Mouse (Mus musculus) C2C12 (cell line): ENCODE results near the gene Wasf2. TPM values are rescaled to one million over a fixed set of nuclear protein-coding genes. Genes with fewer than 3 reads are reported as not detected.
"Not testable (repeated sequence)": the region's sequence is repeated elsewhere in the genome, so short reads cannot be mapped to it uniquely, and the experiment has no call there.

Experiments
- H3K27me3 ChIP-seq: one replicate; pipeline ENCODE4 v1.6.1; 2011; ENCODE audit not compliant: control insufficient read depth, insufficient read depth, insufficient read length
- H3K36me3 ChIP-seq: one replicate; pipeline ENCODE4 v1.6.1; 2011; ENCODE audit not compliant: control insufficient read depth, insufficient read depth
- H3K4me3 ChIP-seq: one replicate; pipeline ENCODE4 v1.5.1; 2011; ENCODE audit warnings: mild to moderate bottlenecking, control low read depth; ENCODE audit not compliant: poor library complexity, insufficient read depth, severe bottlenecking
- H3K79me2 ChIP-seq: one replicate; pipeline ENCODE4 v1.6.1; 2011; ENCODE audit not compliant: control insufficient read depth, insufficient read depth
- H3K79me3 ChIP-seq: one replicate; pipeline ENCODE4 v1.6.1; 2011; ENCODE audit warnings: low read depth, control low read depth
- H3ac ChIP-seq: one replicate; pipeline ENCODE3; 2011; ENCODE audit warnings: low read depth; ENCODE audit not compliant: control insufficient read depth, insufficient read length
- CEBPB ChIP-seq: IDR thresholded peaks from one replicate; pipeline ENCODE4 v1.6.1; 2011; ENCODE audit warnings: low read depth, mild to moderate bottlenecking, control low read depth, moderate library complexity
- CTCF ChIP-seq: IDR thresholded peaks from one replicate; pipeline ENCODE4 v1.5.1; 2011; ENCODE audit not compliant: control insufficient read depth, insufficient read depth, insufficient read length
- FOSL1 ChIP-seq: IDR thresholded peaks from one replicate; pipeline ENCODE4 v1.8.0; 2011; ENCODE audit warnings: mild to moderate bottlenecking, low read length; ENCODE audit not compliant: poor library complexity, insufficient read depth, severe bottlenecking
- MAX ChIP-seq: IDR thresholded peaks from one replicate; pipeline ENCODE4 v1.6.1; 2011; ENCODE audit warnings: mild to moderate bottlenecking, control low read depth
- MYOD1 ChIP-seq: IDR thresholded peaks from one replicate; pipeline ENCODE4 v1.6.1; 2011; ENCODE audit warnings: low read depth; ENCODE audit not compliant: control insufficient read depth, insufficient read length
- MYOG ChIP-seq: IDR thresholded peaks from one replicate; pipeline ENCODE4 v1.6.1; 2011; ENCODE audit not compliant: control insufficient read depth, insufficient read length; ENCODE audit errors: extremely low read depth
- USF1 ChIP-seq: IDR thresholded peaks from one replicate; pipeline ENCODE4 v1.6.1; 2011; ENCODE audit warnings: low read depth, mild to moderate bottlenecking, control low read depth, moderate library complexity
- polyA plus RNA-seq: library from polyadenylated mRNA; unstranded; fragments of >200 nt; fragmentation: generic; extraction: Trizol; gene quantifications from one replicate; pipeline ENCODE4 v1.2.1, GENCODE M21; 2012; ENCODE audit warnings: missing spikeins

The Wasf2 gene
- polyA plus RNA-seq, 1 experiment = 52.1 TPM

GRCm38 (mm10) chr4:133094936-133095733 lies 35.2 kb upstream of the Wasf2 start:
- H3K79me3 ChIP-seq = no peaks in the 10 kb centered on the region
- no peak for TF ChIP-seq MYOG
- no peak for TF ChIP-seq MYOD1
- no peak for TF ChIP-seq CTCF
- no peak for TF ChIP-seq USF1
- no peak for TF ChIP-seq CEBPB
- H3K4me3 ChIP-seq = no peak overlapping the region
- H3K27me3 ChIP-seq = no peaks in the 10 kb centered on the region
- no peaks in the 10 kb centered on the region for H3K36me3 ChIP-seq
- H3ac ChIP-seq = no peak overlapping the region
- no peaks in the 10 kb centered on the region for H3K79me2 ChIP-seq

GRCm38 (mm10) chr4:133095734-133096065 lies 34.6 kb upstream of the Wasf2 start:
- not testable (repeated sequence) for H3ac ChIP-seq, H3K79me3 ChIP-seq, H3K4me3 ChIP-seq, H3K27me3 ChIP-seq, H3K79me2 ChIP-seq, H3K36me3 ChIP-seq

- not testable (repeated sequence) for H3K4me3 ChIP-seq
These were observed 33.6 kb upstream of the Wasf2 start for GRCm38 (mm10) chr4:133096671-133097070.

GRCm38 (mm10) chr4:133101751-133102150 lies 28.6 kb upstream of the Wasf2 start:
- Histone ChIP-seq H3K36me3 (no peaks in the 10 kb centered on the region), H3K27me3 (no peaks in the 10 kb centered on the region), H3K79me2 (no peaks in the 10 kb centered on the region), H3K4me3 (no peak overlapping the region), H3K79me3 (no peaks in the 10 kb centered on the region), H3ac (no peak overlapping the region)
- TF ChIP-seq FOSL1 (no peak), CEBPB (no peak), MAX (no peak), MYOG (no peak), MYOD1 (no peak), USF1 (no peak), CTCF (no peak)

More at GRCm38 (mm10) chr4:133096671-133097070, 33.6 kb upstream of the Wasf2 start:
- not testable (repeated sequence) for H3K36me3 ChIP-seq, H3ac ChIP-seq, H3K79me3 ChIP-seq, H3K27me3 ChIP-seq, H3K79me2 ChIP-seq

GRCm38 (mm10) chr4:133103525-133104193 lies 26.6 kb upstream of the Wasf2 start:
- TF ChIP-seq FOSL1 (no peak), MAX (no peak), CTCF (no peak), MYOD1 (no peak), CEBPB (no peak), USF1 (no peak), MYOG (no peak)
- Histone ChIP-seq H3ac (no peak overlapping the region), H3K79me3 (no peaks in the 10 kb centered on the region), H3K79me2 (no peaks in the 10 kb centered on the region), H3K27me3 (no peaks in the 10 kb centered on the region), H3K36me3 (no peaks in the 10 kb centered on the region), H3K4me3 (no peak overlapping the region)

GRCm38 (mm10) chr4:133104194-133104569 lies 26.1 kb upstream of the Wasf2 start:
- Histone ChIP-seq H3K79me3 (no peaks in the 10 kb centered on the region), H3ac (no peak overlapping the region), H3K27me3 (no peaks in the 10 kb centered on the region), H3K79me2 (no peaks in the 10 kb centered on the region), H3K36me3 (no peaks in the 10 kb centered on the region), H3K4me3 (no peak overlapping the region)
- TF ChIP-seq USF1 (no peak), CEBPB (no peak), FOSL1 (no peak), MAX (no peak), MYOD1 (no peak), CTCF (no peak), MYOG (no peak)
